Mouse (Mus musculus): ENCODE results near the gene Vmn2r14.
"Not testable (repeated sequence)": the region's sequence is repeated elsewhere in the genome, so short reads cannot be mapped to it uniquely, and the experiment has no call there.

GRCm38 (mm10) chr5:109166851-109167250 is 57.7 kb downstream of the Vmn2r14 start:
- TF ChIP-seq CTCF, EP300 (IDR thresholded peaks at IDR 0.05; ENCODE audit: low read depth): not testable (repeated sequence)

Measured in liver, postnatal 0 days (tissue).